Mouse (Mus musculus) layer of hippocampus, adult 9-10 months (tissue): Measurements from ENCODE around the gene Wdr60.

Source experiments
- DNase-seq: peaks from one replicate; pipeline ENCODE4 v3.0.0; 2022; ENCODE audit warnings: low spot score

The Wdr60 gene

GRCm38 (mm10) chr12:116182376-116182775, 80.4 kb downstream of the Wdr60 start:
- no peak for DNase-seq

- no peak for DNase-seq
Observed at GRCm38 (mm10) chr12:116181436-116182050, 81.3 kb downstream of the Wdr60 start.

- DNase-seq = no peak
Observed at GRCm38 (mm10) chr12:116176930-116177329, 85.9 kb downstream of the Wdr60 start.

- no peak for DNase-seq
Observed at GRCm38 (mm10) chr12:116169666-116170065, 93.2 kb downstream of the Wdr60 start.

GRCm38 (mm10) chr12:116165368-116165767, 97.5 kb downstream of the Wdr60 start:
- no peak for DNase-seq

- DNase-seq = no peak
Observed at GRCm38 (mm10) chr12:116159695-116160094, 103.1 kb downstream of the Wdr60 start.

- no peak for DNase-seq
Observed at GRCm38 (mm10) chr12:116159223-116159622, 103.6 kb downstream of the Wdr60 start.

GRCm38 (mm10) chr12:116156792-116157532, 105.9 kb downstream of the Wdr60 start:
- no peak for DNase-seq
